Mouse (Mus musculus) hindbrain, embryonic 11.5 days (tissue): ENCODE measurements around the gene Zscan10. TPM values are rescaled to one million over a fixed set of nuclear protein-coding genes. Genes with fewer than 3 reads are reported as not detected.

ENCODE experiments used
- ATAC-seq: fragments of 200-750 bp; cut with Nextera tagmentation; 2 replicates; pipeline ENCODE4 v1.8.0; 2017; ENCODE audit warnings: mild to moderate bottlenecking, moderate TSS enrichment, moderate library complexity; ENCODE audit not compliant: low FRiP score
- DNase-seq: peaks from one replicate; pipeline ENCODE4 v3.0.0-alpha.2; 2015; ENCODE audit warnings: low spot score
- H3K27ac ChIP-seq: fragments of 300-500 bp; sonication (generic); 2 replicates; pipeline ENCODE4 v1.5.1; 2014; ENCODE audit warnings: mild to moderate bottlenecking, low read depth, low read length
- H3K27me3 ChIP-seq: fragments of 300-500 bp; sonication (generic); 2 replicates; pipeline ENCODE4 v1.6.1; 2014; ENCODE audit warnings: mild to moderate bottlenecking, low read length, moderate library complexity, mixed read lengths; ENCODE audit not compliant: control insufficient read depth, insufficient read depth
- H3K36me3 ChIP-seq: fragments of 300-500 bp; sonication (generic); 2 replicates; pipeline ENCODE4 v1.6.1; 2014; ENCODE audit warnings: mild to moderate bottlenecking, low read length, moderate library complexity, mixed read lengths; ENCODE audit not compliant: control insufficient read depth, insufficient read depth
- H3K4me1 ChIP-seq: fragments of 300-500 bp; sonication (generic); replicated peaks from 2 replicates; pipeline ENCODE4 v1.6.1; 2014; ENCODE audit warnings: low read length, mixed read lengths; ENCODE audit not compliant: control insufficient read depth, insufficient read depth
- H3K4me2 ChIP-seq: fragments of 300-500 bp; sonication (generic); replicated peaks from 2 replicates; pipeline ENCODE4 v1.6.1; 2014; ENCODE audit warnings: mild to moderate bottlenecking, low read depth, low read length
- H3K4me3 ChIP-seq: fragments of 300-500 bp; sonication (generic); 2 replicates; pipeline ENCODE4 v1.5.1; 2014; ENCODE audit warnings: low read depth, low read length
- H3K9ac ChIP-seq: fragments of 300-500 bp; sonication (generic); 2 replicates; pipeline ENCODE4 v1.6.1; 2014; ENCODE audit warnings: low read depth, low read length
- H3K9me3 ChIP-seq: fragments of 300-500 bp; sonication (generic); 2 replicates; pipeline ENCODE4 v1.6.1; 2016; ENCODE audit warnings: low read length; ENCODE audit not compliant: control insufficient read depth
- WGBS: fragments of 180-500 bp; shearing (Covaris S2); extraction: QIAGEN DNeasy Blood & Tissue Kit; methylation state at CpG from one replicate; pipeline ENCODE4 v1.1.7; 2014; 5-methylcytosine and 5-hydroxymethylcytosine counted together
- polyA plus RNA-seq: library from polyadenylated mRNA; unstranded; fragments of >200 nt; fragmentation: Nextera tagmentation; extraction: Ambion mirVana; gene quantifications from 2 replicates; pipeline ENCODE4 v1.2.1, GENCODE M21; 2014

Zscan10 gene
- polyA plus RNA-seq, 1 experiment from 2014 or later, result 0.34 TPM

DNA sequence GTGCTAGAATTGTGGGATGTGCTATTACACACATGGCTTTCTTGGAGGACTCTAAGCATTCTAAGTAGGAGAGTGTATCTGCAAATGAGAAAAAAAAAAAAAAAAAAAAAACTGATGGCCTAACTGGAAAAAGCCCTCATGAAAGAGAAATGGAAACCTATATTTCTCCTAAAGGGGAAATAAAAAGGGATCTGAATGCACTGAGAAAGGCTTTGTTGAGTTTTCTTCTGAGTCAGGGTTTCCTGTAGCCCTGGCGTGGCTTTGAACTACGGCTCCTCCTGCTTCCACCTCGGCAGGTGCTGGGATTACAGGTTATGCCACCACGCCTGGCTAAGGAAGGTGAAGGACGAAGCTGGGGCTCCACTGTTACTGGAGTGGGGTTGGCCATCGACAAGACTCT, 53.3 kb downstream of the Zscan10 start:
- Histone ChIP-seq H3K9me3 (no peaks in the 10 kb centered on the region), H3K36me3 (no peaks in the 10 kb centered on the region)

DNA sequence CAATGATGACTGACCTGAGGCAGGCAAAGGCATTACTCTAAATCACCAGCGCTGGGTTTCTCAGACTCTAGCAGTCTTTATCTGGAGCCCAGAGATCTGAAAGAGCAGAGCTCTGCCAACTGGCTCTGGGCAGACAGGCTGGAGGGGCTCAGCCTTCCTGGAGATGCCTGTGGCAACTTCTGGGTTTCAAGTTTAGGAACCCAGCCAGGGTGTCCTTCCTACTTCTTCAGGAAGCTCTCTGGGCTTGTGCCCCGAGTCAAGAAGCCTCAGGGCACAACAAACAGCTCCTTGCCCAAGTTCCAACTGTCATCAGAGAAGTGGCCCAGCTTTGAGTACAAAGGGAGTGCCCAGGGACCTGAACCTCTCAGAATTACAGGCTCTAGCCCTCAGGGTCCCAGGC, 53.8 kb downstream of the Zscan10 start:
- Histone ChIP-seq H3K27ac (no peak overlapping the region), H3K36me3 (no peaks in the 10 kb centered on the region), H3K4me3 (no peak overlapping the region), H3K9ac (no peak overlapping the region), H3K27me3 (no peaks in the 10 kb centered on the region), H3K4me2 (no peak overlapping the region), H3K4me1 (no peaks in the 10 kb centered on the region), H3K9me3 (no peaks in the 10 kb centered on the region)
- no peak for ATAC-seq
- 73% methylated on average over 2 of the region's 2 CpGs for WGBS
- no peak for DNase-seq

More for the DNA sequence above, 53.3 kb downstream of the Zscan10 start:
- H3K4me1 ChIP-seq, result no peaks in the 10 kb centered on the region
- WGBS, result 60% methylated on average over 6 of the region's 6 CpGs
- DNase-seq (no peak), ATAC-seq (no peak)
- H3K4me3 ChIP-seq, result no peak overlapping the region
- H3K27me3 ChIP-seq, result no peaks in the 10 kb centered on the region
- H3K27ac ChIP-seq, result no peak overlapping the region
- H3K4me2 ChIP-seq, result no peak overlapping the region
- H3K9ac ChIP-seq, result no peak overlapping the region

DNA sequence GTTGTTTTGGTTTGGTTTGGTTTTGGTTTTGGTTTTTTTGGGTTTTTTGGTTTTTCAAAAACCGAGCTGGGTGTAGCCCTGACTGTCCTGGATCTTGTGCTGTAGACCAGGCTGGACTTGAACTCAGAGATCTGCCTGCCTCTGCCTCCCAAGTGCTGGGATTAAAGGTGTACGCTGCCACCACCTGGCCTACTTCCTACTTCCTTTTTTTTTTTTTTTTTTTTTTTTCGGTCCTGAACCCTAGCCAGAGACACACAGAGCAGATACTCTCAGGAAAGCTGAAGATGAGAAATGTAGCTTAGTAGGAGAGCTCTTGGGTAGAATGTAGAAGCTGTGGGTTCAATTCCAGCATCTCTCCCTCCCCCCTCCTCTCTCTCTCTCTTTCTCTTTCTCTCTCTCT, 57.8 kb downstream of the Zscan10 start:
- Histone ChIP-seq H3K36me3 (no peaks in the 10 kb centered on the region), H3K9me3 (no peaks in the 10 kb centered on the region), H3K27ac (no peak overlapping the region), H3K4me2 (no peak overlapping the region), H3K9ac (no peak overlapping the region), H3K27me3 (peaks cover 20% of the 10 kb centered on the region), H3K4me3 (no peak overlapping the region), H3K4me1 (no peaks in the 10 kb centered on the region)
- DNase-seq (no peak), ATAC-seq (no peak)
- 75% methylated on average over 3 of the region's 3 CpGs for WGBS

DNA sequence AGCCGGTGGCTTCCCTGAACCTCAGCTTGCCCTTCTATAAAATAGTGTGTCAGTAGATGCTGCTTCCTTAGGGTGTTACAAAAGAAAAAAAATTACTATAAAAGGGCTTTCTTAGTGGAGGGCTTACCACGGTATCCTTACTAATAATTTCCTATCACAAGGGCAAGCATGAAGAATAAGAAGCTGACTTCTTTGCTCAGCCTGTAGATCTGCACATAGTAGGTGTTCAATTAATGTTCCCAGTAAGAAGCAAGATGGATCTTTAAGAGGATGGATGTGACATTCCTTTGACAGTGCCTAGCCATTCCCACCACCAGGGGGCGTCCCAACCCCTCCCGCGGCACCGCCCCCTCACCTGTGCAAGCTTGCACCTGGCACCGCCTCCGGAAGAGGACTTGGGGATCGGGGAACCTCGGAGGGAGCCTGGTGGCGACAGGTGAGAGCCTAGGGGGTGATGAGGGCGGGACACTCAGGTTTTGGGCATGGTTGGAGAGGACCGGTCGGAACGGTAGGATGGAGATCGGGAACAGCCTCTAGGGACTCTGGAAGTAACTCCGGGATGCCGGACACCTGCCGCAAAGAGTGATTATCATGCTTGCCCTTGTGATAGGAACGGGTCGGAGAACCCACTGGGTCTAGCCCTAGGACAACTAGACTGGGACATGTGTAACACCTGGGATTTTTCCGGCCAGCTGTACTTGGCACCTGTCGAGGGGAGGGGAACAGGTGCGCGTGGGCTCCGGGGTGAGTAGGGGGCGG, 59.6 kb downstream of the Zscan10 start, which contains the start of gene Bicdl2:
Gene Bicdl2 (plus strand): TSS at position 390 of the 759 bp plus-strand sequence.
- Histone ChIP-seq H3K27ac (no peak within 1 kb of the TSS), H3K9ac (no peak within 1 kb of the TSS), H3K27me3 (peaks cover 20% of the 10 kb centered on the region), H3K36me3 (no peaks in the 10 kb centered on the region), H3K9me3 (no peaks in the 10 kb centered on the region), H3K4me3 (no peak within 1 kb of the TSS), H3K4me1 (no peaks in the 10 kb centered on the region), H3K4me2 (no peak within 1 kb of the TSS)
- ATAC-seq, result peak; percentile 8; the same call in 1 of the 2 replicates
- 7% methylated on average over 27 of the region's 27 CpGs for WGBS
- DNase-seq, result peak; percentile 32

Other genes with a start within 250 kb of the Zscan10 start
- not detected in 2 replicates for gene Vmn2r116, start 216.3 kb upstream of the Zscan10 start, polyA plus RNA-seq
- gene Vmn2r117, start 121.2 kb upstream of the Zscan10 start, polyA plus RNA-seq, result not detected in 2 replicates
- 16.1 and 17.4 TPM in 2 replicates for gene Zfp213, start 36.6 kb upstream of the Zscan10 start, polyA plus RNA-seq
- 16.5 and 16.7 TPM in 2 replicates for gene Zfp13, start 1.4 kb upstream of the Zscan10 start, polyA plus RNA-seq
- 0.82 and 0.99 TPM in 2 replicates for gene Mmp25, start 44.4 kb downstream of the Zscan10 start, polyA plus RNA-seq
- gene Bicdl2, start 59.6 kb downstream of the Zscan10 start, polyA plus RNA-seq, result 0.15 and 0.79 TPM in 2 replicates
- gene Hcfc1r1, start 72.7 kb downstream of the Zscan10 start, polyA plus RNA-seq, result 49.7 and 52.5 TPM in 2 replicates
- gene Thoc6, start 73.0 kb downstream of the Zscan10 start, polyA plus RNA-seq, result 56.6 and 56.8 TPM in 2 replicates
- 1.2 and 3.3 TPM in 2 replicates for gene Tnfrsf12a, start 76.6 kb downstream of the Zscan10 start, polyA plus RNA-seq
- gene Cldn6, start 78.4 kb downstream of the Zscan10 start, polyA plus RNA-seq, result 12.8 and 18.1 TPM in 2 replicates
- 4.1 and 6.5 TPM in 2 replicates for gene Cldn9, start 83.2 kb downstream of the Zscan10 start, polyA plus RNA-seq
- 0.08 TPM in 1 of 2 replicates, not detected in the other for gene 1520401A03Rik, start 121.9 kb downstream of the Zscan10 start, polyA plus RNA-seq
- 30.2 and 31.3 TPM in 2 replicates for gene Pkmyt1, start 125.5 kb downstream of the Zscan10 start, polyA plus RNA-seq
- gene Paqr4, start 140.0 kb downstream of the Zscan10 start, polyA plus RNA-seq, result 28.0 and 28.9 TPM in 2 replicates
- 2.0 and 2.6 TPM in 2 replicates for gene Kremen2, start 145.0 kb downstream of the Zscan10 start, polyA plus RNA-seq
- gene Flywch1, start 170.7 kb downstream of the Zscan10 start, polyA plus RNA-seq, result 127 and 135 TPM in 2 replicates
- gene Flywch2, start 185.2 kb downstream of the Zscan10 start, polyA plus RNA-seq, result 27.7 and 30.5 TPM in 2 replicates
- gene Srrm2, start 189.7 kb downstream of the Zscan10 start, polyA plus RNA-seq, result 427 and 573 TPM in 2 replicates
- gene Elob, start 228.3 kb downstream of the Zscan10 start, polyA plus RNA-seq, result 1,090 and 1,145 TPM in 2 replicates
- gene Prss33, start 235.2 kb downstream of the Zscan10 start, polyA plus RNA-seq, result 0.14 TPM in 1 of 2 replicates, not detected in the other
- gene Prss32, start 243.0 kb downstream of the Zscan10 start, polyA plus RNA-seq, result not detected in 2 replicates
- gene Prss41, start 243.3 kb downstream of the Zscan10 start, polyA plus RNA-seq, result 0.92 and 1.6 TPM in 2 replicates